Mouse (Mus musculus) G1E-ER4 (cell line): ENCODE results near the gene Nme7. TPM values are rescaled to one million over a fixed set of nuclear protein-coding genes. Genes with fewer than 3 reads are reported as not detected.

ENCODE experiments used
- GATA1 ChIP-seq: IDR thresholded peaks from one replicate; pipeline ENCODE4 v1.8.0; 2012; ENCODE audit warnings: low read length, inconsistent platforms
- polyA plus RNA-seq: library from polyadenylated mRNA; stranded (reverse); fragments of >175 nt; gene quantifications from 2 replicates; pipeline ENCODE4 v1.2.3, GENCODE M21; 2012

Nme7 gene
- 1.2 and 1.3 TPM in 2 replicates for polyA plus RNA-seq

DNA sequence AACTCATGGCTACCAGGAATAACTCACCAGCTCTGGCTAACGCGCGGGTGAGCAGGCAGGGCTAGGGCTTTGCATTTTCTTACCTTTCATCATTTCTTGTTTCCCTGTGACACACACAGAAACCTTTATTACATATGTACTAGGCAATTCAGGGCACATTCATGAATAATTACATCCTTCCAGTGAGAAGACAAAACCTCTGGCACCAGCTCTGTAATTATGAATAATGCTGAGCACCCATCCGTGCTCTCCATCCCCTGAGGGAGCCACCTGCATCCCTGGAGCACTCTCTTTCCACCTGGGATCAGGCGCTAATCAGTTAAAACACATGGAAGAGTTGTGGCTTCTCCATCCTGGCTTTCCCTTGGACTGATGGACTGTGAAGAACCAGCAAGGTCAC, at the start of gene Nme7:
Gene Nme7, plus strand, starts transcription at position 301 of the 400 bp plus-strand sequence.
- TF ChIP-seq GATA1: no peak

DNA sequence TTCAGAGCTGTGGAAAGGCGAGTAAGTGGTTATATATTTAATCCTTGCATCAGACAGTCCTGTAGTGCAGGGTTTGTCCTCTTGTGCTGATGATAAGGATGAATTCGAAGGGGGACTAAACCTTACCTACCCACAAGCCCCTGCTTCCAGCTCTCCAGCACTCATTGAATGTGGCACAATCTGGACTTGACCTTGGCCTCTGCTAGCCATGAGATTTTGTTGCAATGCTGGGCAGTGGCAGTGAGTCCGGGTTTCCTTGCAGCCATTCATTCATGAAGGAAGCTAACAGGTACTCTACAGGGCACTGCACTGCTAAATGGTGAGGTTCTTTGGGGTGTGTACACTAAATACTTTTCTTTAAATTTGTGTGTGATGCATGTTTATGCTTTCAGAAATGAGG, 49.1 kb upstream of the Nme7 start:
- no peak for TF ChIP-seq GATA1

DNA sequence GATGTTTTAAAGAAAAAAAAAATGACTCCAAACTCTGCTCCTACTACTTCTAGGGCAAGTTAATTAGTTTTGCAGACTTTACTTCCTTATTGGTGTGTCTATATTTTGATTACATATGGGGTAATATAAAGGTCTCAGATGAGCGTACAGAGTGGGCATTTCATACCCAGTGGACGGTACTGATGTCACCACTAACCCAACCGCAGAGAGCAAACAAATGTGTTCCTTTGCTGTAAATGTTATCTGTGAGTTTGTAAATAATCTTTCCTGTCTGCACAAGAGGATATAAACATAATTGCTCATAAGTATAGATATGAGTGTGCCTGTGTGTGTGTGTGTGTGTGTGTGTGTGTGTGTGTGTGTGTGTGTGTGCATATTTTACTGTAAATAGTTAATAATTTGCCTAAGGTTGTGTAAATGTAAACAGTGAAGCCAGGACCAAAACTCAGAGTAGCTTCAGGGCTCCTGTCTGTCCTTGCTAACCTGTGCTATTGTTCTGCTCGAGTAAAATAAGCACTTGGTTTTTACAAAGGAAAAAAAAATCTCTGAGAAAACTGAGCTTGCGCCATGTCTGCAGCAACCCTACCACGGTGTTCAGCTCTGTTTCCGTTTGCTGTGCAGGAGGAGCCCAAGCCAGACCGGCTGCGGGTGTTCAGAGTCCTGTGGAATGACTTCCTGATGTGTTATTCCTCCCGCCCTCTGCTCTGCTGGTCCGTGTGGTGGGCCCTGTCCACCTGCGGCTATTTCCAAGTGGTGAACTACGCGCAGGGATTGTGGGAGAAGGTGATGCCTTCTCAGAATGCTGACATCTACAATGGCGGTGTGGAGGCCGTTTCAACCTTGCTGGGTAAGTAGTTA, 43.5 kb upstream of the Nme7 start:
- TF ChIP-seq GATA1: no peak

DNA sequence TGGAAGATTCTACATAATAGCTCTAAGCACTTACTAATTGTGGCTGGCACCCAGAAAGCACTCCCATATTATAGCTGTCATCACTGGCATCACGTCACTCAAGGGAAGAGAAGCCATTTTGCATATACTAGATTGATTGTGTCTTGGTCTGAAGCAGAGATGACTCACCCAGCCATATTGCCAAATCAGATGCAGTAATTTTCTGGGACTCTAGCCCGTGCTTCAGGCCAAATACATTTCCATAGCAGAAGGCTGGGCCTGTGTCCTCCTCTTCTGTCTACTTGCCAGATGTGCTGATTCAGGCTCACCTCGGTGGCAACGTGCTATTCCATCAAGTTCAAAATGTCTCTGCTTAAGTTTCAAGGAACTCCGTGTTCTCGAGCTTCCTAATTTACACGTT, 42.4 kb upstream of the Nme7 start:
- no peak for TF ChIP-seq GATA1

DNA sequence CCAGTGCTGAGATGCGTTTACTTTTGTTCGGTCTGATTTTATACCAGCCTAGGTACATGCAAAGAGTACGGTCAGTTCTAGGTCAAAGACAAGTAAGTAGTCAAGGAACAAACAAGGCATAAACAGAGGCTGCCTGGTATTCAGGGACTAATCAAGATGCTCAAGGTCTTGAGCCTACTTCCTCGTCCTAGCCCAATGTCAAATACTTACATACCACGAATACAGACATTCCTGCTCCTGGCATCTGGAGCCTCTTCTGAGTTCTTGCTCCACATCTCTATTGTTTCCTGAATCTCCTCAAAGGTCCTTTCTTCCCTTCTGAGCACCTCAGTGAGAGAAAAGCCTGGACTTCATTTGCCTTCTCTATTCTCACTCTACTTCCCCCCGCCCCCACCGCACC, 33.0 kb upstream of the Nme7 start:
- TF ChIP-seq GATA1: no peak

DNA sequence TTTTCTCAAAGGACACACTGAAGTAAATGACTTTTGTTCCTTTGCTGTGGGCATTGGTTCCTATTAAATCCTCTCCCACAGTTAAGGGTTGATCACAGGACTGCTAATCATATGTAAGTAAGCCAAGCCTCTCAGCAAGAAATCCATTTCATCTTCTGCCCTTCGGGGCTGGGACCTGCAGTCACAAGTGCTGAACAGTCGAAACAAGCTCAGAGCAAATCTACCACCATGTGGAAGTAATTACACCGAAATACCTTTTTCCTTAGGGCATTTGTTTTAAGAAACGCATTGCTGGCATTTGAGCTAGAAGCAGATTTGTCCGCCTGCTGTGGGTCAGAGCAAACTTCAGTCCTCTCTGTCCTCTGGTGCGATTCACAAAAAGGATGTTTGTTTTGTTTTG, 30.3 kb upstream of the Nme7 start:
- TF ChIP-seq GATA1: no peak

DNA sequence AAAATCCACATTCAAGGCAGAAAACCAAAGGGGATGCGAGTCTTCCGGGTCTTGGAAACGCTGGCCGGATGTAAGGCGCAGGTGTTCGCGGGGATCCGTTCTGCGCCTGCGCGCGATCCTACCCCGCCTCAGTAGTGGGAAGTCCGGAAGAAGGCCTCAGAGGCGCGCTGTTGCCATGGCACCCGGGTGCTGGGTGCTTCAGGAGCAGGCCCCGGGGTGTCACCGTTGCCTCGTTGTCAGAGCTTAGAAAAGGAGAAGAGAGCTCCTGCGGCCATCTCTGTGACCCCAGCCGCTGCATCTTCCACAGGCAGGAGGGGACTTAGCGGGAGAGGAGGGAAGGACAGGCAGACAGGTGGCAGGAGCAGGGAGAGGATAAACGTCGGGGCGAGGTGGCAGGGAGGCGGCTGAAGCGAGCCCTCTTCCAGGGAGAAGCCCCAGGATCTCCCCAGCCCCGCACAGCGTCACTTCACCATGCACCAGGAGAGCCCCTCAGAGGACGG, 28.4 kb upstream of the Nme7 start, which contains the start of gene Ccdc181:
Gene Ccdc181, plus strand, starts transcription at position 131 of the 500 bp plus-strand sequence.
- TF ChIP-seq GATA1: no peak

DNA sequence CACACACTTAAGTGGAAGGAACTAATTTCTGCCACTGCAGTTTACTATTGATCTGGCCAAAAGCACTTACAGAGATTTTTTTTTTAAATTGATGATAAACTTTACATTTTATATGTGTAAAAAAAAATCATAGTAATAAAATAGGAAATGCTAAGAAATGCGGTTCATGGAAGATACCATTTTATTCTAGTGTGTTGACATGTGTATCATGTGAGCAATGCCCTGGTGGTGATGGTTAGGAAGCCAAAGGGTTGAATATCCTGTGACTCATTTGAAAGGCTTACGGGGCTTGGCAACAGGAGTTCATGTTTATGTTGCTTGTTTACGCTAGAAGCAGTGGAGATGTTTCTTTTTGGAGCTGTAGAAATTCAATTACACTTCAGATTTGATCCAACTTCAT, 27.4 kb upstream of the Nme7 start:
- TF ChIP-seq GATA1: no peak

DNA sequence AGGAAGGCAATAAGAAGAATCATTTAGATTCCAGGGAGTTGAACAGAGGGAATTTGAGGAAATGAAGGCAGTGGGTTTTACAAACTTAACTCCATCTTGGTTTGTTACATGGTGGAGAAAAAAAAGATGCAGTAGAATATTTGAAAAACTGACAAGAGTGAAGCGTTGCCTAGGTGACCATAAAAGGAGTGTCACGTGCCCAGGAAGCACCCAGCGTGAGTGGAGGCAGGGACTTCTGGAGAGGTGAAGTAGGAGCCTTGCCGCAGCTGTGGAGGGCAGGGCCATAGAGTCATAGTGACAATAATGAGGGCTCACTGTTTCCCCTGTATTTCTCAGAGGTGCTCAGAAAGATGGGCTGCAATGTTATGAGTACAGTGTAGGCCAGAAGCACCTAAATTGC, 24.6 kb upstream of the Nme7 start:
- TF ChIP-seq GATA1: no peak

DNA sequence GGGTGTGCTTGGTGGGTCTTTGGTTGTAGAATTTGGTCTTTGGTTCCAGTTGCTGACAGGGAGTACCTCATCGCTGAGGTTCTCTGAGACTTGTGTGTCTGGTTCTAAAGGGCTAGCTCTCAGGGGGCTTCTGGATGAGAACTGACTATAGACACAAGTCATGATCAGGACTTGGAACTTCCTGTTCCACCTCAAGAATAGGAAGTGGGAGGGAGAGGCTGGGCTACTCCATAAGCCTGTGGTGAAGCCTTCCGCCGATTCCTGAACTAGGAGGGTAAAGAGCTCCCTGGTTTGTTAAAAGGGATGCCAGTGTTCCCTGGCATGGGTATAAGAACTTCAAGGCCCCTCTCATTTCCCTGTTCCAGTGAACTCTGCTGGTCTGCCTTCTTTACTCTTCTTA, 19.9 kb upstream of the Nme7 start:
- no peak for TF ChIP-seq GATA1

DNA sequence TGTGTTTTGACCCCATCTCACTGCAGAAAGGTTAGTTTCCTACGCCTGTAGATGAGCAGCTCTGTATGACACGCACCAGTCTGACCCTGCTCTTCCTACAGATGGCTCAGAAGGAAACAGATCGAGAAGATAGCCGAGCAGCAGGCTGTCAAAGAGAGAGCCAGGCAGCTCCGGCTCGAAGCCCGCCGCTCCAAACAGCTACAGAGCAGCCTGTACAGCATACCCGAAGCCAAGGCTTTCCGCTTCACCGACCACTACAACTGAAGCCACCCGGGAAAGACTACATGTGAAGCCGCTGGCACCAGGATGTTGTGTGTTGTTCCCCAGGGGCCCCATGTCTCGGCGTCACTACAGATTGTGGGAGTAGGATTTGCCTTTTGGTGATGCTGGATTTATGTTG, 16.5 kb upstream of the Nme7 start:
- no peak for TF ChIP-seq GATA1

DNA sequence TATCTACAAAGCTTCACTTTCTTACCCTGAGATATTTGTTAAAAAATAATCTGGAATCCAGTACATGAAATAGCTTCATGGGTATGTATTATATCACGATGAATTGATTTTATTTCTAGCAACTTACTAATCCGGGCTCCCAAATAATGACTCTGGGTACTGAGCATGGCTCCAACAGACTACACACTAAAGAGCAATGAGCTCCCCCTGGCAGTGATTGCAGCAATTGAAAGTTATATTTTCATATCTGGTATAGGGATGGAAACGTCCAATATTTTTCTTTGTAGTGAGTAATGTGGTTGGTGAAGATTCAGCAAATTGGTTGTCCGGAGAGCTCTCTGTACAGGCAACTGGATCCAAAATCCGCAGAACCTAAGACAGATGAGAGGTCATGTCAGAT, 11.9 kb upstream of the Nme7 start:
- no peak for TF ChIP-seq GATA1

DNA sequence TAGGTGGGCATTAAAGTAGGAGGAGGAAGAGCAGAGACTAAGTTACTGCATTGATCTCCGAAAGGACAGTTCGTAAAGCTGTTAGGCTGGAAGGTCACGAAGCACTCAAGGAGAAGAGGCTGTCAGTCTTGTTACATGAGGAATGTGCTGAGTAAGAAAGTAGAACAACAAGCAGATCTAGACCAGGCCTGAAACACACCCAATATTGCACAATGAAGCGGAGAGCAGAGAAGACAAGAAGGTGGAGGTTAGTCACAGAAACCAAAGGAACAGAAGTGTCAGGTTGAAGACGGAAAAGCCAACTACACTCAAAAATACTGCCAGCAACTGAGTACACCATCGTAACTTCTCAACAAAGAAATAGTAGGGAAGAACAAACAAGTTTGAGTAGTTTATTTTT, 9.8 kb upstream of the Nme7 start:
- TF ChIP-seq GATA1: no peak

DNA sequence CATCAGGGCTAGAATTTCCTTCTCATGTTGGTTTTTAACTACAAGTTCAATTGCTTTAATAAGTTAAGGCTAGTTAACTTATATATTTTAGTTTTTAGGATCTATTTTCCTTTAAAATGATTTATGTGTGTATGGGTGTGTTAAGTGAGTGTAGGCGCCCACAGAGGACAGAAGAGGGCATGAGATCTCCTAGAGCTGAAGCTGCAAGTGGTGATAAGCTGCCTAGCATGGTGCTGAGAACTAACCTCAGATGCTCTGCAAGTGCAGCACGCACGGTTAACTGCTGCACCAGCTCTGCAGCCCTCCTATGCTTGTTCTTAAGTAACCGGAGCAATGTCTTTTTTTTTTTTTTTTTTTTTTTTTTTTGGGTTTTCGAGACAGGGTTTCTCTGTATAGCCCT, 7.4 kb upstream of the Nme7 start:
- no peak for TF ChIP-seq GATA1

DNA sequence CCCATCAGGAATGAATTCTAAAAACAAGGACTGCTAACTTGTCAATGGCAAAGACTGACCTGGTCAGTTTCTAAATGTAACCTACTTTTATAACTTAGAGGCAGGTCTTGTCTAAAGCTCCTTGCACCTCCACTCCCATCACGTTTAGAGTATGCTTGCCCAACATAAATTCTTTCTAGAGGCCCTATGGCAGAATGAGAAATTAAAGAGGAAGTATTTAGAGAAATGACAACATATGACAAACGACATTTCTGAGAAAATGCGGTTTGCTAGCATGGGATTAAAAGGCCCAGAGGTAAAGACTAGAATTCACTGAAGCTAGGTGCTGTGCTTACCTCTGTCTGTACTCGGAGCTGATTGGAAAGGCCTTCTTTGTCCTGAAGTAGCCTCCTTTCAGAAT, 2.0 kb upstream of the Nme7 start:
- TF ChIP-seq GATA1: no peak

DNA sequence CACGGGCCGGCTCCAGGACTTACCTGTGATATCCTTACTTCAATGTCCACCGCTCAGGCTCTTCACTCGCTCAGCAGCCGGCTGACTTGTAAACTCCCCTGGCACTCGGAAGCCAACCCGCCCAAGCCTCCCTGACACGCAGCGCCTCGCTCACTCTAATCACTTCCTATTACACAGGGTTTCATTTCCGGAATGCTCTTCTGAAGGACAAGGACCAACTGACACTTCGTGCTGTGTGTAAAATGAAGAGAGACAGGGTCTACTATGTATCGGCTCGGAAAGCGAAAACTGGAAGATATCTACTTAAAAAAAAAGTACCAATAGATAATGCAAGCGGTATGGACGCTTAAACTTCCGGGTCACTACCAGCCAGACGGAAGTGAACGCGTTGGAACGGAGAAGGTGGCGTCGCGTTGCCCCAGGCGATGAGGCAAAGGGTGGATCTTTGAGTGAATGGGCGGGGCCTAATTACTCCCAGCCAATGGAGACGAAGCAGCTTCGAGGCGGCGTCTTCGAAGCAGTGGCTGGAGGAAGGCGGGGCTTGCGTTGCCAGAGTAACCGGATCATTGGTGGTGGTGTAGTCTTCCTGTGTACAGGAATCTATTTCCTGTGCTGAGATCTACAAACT, 3.3 kb downstream of the Nme7 start, which contains the start of gene Blzf1:
Gene Blzf1, minus strand, starts transcription at position 366 of the 628 bp plus-strand sequence.
- no peak for TF ChIP-seq GATA1

DNA sequence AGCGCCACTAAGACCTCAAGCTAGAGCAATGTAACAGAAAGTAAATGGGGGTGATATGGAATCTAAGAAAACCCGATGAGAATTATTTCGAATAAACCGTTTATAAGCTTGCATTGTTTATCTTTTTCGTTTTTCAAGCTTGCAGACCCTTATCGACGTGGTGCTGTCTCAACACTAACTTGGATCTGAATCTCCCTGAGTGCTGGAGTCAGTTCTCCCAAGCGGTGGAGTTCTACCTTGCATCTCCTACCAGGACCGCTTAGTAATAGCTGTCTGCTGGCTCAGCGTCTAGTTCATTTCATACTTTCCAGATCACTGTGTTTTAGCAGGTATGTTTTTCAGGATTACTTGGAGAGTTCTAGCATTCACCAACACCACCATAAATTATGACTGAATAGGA, 4.0 kb downstream of the Nme7 start:
- TF ChIP-seq GATA1: no peak
